Mouse (Mus musculus): ENCODE data around the gene Ap2b1. TPM values are rescaled to one million over a fixed set of nuclear protein-coding genes. Genes with fewer than 3 reads are reported as not detected.

Gene Ap2b1
- polyA plus RNA-seq, 1 experiment from 2014 or later = 117 TPM

DNA sequence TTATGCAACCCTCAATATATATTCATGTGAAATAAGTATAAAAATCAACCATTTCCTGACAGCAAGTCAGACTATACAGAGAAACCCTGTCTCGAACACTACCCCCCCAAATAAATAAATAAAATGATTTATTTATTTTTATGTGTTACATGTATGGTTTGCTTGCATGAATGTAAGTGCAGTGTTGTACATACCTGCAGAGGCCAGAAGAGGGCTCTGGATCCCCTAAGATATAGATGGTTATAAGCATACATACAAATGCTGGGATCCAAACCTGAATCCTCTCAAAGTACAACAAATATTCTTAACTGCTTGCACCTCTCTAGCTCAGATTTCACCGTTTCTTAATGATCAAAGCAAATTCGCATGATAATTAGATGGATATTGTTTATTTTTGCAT is 58.6 kb downstream of the Ap2b1 start:
- no peak for ATAC-seq (ENCODE audit: low FRiP score, low read depth)
- H3K4me1 ChIP-seq (replicated peaks) = no peaks in the 10 kb centered on the region
- no peak overlapping the region for H3K4me2 ChIP-seq
- no peak overlapping the region for H3K27ac ChIP-seq (replicated peaks)
- H3K9ac ChIP-seq = no peak overlapping the region
- peaks cover 19% of the 10 kb centered on the region for H3K36me3 ChIP-seq
- 73% methylated on average over 3 of the region's 3 CpGs for WGBS
- no peaks in the 10 kb centered on the region for H3K9me3 ChIP-seq
- H3K27me3 ChIP-seq = no peaks in the 10 kb centered on the region
- H3K4me3 ChIP-seq = no peak overlapping the region

DNA sequence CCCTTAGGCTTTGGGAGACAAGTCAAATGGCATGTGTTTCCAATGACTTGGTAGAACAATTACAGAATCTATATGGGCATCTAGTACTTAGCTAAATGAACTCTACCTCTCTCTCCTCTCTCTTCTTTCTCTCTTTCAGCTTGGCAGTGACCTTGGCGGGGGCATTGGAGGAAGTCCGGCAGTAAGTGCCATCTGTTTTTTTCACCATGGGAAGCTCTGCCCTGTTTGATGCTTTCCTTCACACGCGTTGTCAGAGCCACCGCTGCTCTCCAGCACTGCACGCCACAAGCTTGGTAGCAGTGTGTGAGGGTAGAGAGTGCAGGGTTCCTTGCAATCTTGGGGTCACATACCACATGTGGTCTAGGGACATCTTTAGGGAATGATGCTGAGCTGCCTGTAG is 65.8 kb downstream of the Ap2b1 start:
- Histone ChIP-seq H3K27ac (replicated peaks) (no peak overlapping the region), H3K4me3 (no peak overlapping the region), H3K27me3 (no peaks in the 10 kb centered on the region), H3K4me2 (no peak overlapping the region), H3K9ac (no peak overlapping the region), H3K9me3 (no peaks in the 10 kb centered on the region), H3K36me3 (peaks cover 34% of the 10 kb centered on the region), H3K4me1 (replicated peaks) (no peaks in the 10 kb centered on the region)
- no peak for ATAC-seq (ENCODE audit: low FRiP score, low read depth)
- WGBS = 93% methylated on average over 6 of the region's 6 CpGs

- Histone ChIP-seq H3K36me3 (peaks cover 54% of the 10 kb centered on the region), H3K9ac (no peak overlapping the region), H3K27ac (replicated peaks) (no peak overlapping the region), H3K4me1 (replicated peaks) (no peaks in the 10 kb centered on the region), H3K27me3 (no peaks in the 10 kb centered on the region), H3K4me2 (no peak overlapping the region), H3K4me3 (no peak overlapping the region), H3K9me3 (no peaks in the 10 kb centered on the region)
- no peak for ATAC-seq (ENCODE audit: low FRiP score, low read depth)
- 83% methylated on average over 4 of the region's 4 CpGs for WGBS
These were observed 72.4 kb downstream of the Ap2b1 start for GRCm38 (mm10) chr11:83371267-83371666.

GRCm38 (mm10) chr11:83379745-83380341 is 81.0 kb downstream of the Ap2b1 start:
- Histone ChIP-seq H3K4me2 (no peak overlapping the region), H3K9ac (no peak overlapping the region), H3K27me3 (no peaks in the 10 kb centered on the region), H3K4me1 (replicated peaks) (peaks cover 12% of the 10 kb centered on the region), H3K27ac (replicated peaks) (no peak overlapping the region), H3K9me3 (no peaks in the 10 kb centered on the region), H3K4me3 (no peak overlapping the region), H3K36me3 (peaks cover 9% of the 10 kb centered on the region; the same call in 1 of the 2 replicates)
- 84% methylated on average over 7 of the region's 7 CpGs for WGBS
- ATAC-seq (ENCODE audit: low FRiP score, low read depth) = no peak

DNA sequence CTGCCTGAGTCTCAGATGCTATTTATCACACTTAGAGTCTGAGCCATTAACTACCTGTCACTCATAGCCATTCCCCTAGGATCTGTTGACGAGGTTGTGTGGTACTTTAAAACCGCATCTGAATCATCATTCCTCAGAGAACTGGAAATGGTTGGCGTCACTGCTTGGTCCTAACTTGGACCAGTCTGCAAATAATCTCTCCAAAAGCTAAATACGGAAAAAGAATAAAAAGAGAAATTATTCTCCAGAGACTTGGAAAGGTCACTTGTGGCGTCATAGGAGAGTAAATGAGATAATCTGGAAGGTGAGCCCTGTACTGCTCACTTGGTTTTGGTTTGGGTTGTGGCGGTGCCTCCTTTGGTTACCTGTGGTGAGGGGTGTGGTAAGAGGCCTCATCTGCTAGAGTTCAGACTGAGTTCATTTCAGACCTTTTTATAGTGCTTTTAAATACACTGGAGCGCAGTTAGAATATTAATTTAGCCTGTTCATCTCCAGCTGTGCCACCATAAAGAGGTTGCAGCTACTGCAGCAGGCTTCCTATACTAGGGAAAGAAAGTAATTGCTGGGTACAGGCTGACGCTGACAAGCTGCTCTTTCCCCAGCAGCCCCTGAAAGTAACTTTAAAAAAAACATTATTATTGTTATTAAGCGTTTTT is 84.2 kb downstream of the Ap2b1 start:
- no peak for ATAC-seq (ENCODE audit: low FRiP score, low read depth)
- Histone ChIP-seq H3K9me3 (no peaks in the 10 kb centered on the region), H3K4me1 (replicated peaks) (peaks cover 12% of the 10 kb centered on the region), H3K27ac (replicated peaks) (no peak overlapping the region), H3K36me3 (peaks cover 5% of the 10 kb centered on the region; the same call in 1 of the 2 replicates), H3K4me2 (no peak overlapping the region), H3K4me3 (no peak overlapping the region), H3K27me3 (no peaks in the 10 kb centered on the region), H3K9ac (no peak overlapping the region)
- WGBS = 36% methylated on average over 9 of the region's 9 CpGs

DNA sequence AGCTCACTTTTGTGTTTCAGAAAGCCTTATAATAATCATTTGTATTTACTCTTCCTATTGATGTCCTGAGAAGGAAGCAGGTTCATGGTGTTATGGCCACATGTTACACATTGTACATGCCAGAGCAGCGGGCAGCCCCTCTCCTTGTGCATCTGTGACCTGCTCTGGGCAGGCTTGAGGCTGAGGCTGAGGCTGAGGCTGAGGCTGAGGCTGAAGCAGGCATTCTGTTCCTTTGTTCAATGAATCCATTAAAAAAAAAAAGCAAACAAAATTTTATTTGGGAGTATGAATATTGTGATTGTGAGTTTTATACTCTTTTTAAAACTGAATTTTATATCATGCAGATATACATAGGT is 84.7 kb downstream of the Ap2b1 start:
- Histone ChIP-seq H3K9me3 (no peaks in the 10 kb centered on the region), H3K4me3 (no peak overlapping the region), H3K4me2 (no peak overlapping the region), H3K36me3 (0 out of 2 replicates have a peak, but pooled peaks cover 5% of the 10 kb centered on the region), H3K27me3 (no peaks in the 10 kb centered on the region), H3K27ac (replicated peaks) (no peak overlapping the region), H3K4me1 (replicated peaks) (peaks cover 12% of the 10 kb centered on the region), H3K9ac (no peak overlapping the region)
- no peak for ATAC-seq (ENCODE audit: low FRiP score, low read depth)
- 43% methylated on average over 1 of the region's 1 CpGs for WGBS

DNA sequence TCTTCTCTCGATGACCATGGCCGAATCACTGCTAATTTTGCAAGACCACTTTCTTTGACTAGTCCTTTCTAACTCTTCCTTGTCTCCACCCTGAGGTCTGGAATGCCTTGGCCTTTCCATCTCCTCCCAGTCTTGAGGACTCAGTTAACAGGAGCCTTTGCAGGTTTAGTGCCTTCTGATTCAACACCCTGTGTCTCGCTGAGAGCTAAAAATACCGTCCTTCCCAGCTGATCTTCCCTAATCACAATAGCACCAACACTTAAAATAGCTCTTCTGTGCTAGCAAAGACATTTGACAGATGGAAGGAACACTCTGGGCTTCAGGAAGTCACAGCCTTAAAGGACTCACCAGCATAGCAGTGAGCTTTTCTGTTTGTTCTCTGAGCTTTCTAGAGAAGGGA is 94.2 kb downstream of the Ap2b1 start:
- WGBS = 91% methylated on average over 4 of the region's 4 CpGs
- Histone ChIP-seq H3K9ac (no peak overlapping the region), H3K36me3 (peaks cover 39% of the 10 kb centered on the region), H3K27me3 (no peaks in the 10 kb centered on the region), H3K27ac (replicated peaks) (no peak overlapping the region), H3K9me3 (no peaks in the 10 kb centered on the region), H3K4me1 (replicated peaks) (peaks cover 9% of the 10 kb centered on the region; the same call in 1 of the 2 replicates), H3K4me3 (no peak overlapping the region), H3K4me2 (no peak overlapping the region)
- no peak for ATAC-seq (ENCODE audit: low FRiP score, low read depth)

GRCm38 (mm10) chr11:83394802-83395439 is 96.1 kb downstream of the Ap2b1 start:
- no peaks in the 10 kb centered on the region for H3K9me3 ChIP-seq
- peaks cover 53% of the 10 kb centered on the region for H3K36me3 ChIP-seq
- H3K4me2 ChIP-seq = no peak overlapping the region
- no peak overlapping the region for H3K4me3 ChIP-seq
- H3K9ac ChIP-seq = no peak overlapping the region
- WGBS = 15% methylated on average over 6 of the region's 6 CpGs
- no peak for ATAC-seq (ENCODE audit: low FRiP score, low read depth)
- H3K27me3 ChIP-seq = no peaks in the 10 kb centered on the region
- H3K27ac ChIP-seq (replicated peaks) = no peak overlapping the region
- peaks cover 9% of the 10 kb centered on the region; the same call in 1 of the 2 replicates for H3K4me1 ChIP-seq (replicated peaks)

DNA sequence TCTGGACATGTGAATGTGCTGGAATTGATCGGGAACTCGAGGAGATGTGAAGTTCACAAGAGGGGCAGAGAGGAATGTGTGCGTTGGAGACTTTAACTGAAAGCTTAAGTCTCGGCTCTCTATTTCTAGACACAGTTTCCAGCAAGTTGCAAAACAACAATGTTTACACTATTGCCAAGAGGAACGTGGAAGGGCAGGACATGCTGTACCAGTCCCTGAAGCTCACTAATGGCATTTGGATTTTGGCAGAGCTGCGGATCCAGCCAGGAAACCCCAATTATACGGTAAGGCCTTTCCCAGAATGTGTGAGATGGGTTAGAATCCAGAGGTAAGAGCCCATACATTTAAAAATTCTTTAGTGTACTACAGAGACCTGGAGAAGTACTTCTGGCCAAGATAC is 98.8 kb downstream of the Ap2b1 start:
- Histone ChIP-seq H3K4me1 (replicated peaks) (peaks cover 9% of the 10 kb centered on the region; the same call in 1 of the 2 replicates), H3K27ac (replicated peaks) (no peak overlapping the region), H3K4me2 (no peak overlapping the region), H3K9me3 (no peaks in the 10 kb centered on the region), H3K27me3 (no peaks in the 10 kb centered on the region), H3K36me3 (peaks cover 36% of the 10 kb centered on the region), H3K9ac (no peak overlapping the region), H3K4me3 (no peak overlapping the region)
- no peak for ATAC-seq (ENCODE audit: low FRiP score, low read depth)
- WGBS = 95% methylated on average over 7 of the region's 7 CpGs

- no peaks in the 10 kb centered on the region for H3K9me3 ChIP-seq
- H3K4me3 ChIP-seq = no peak overlapping the region
- WGBS = 80% methylated on average over 5 of the region's 5 CpGs
- no peak overlapping the region for H3K4me2 ChIP-seq
- no peak overlapping the region for H3K9ac ChIP-seq
- H3K4me1 ChIP-seq (replicated peaks) = peaks cover 9% of the 10 kb centered on the region; the same call in 1 of the 2 replicates
- no peak overlapping the region for H3K27ac ChIP-seq (replicated peaks)
- no peaks in the 10 kb centered on the region for H3K27me3 ChIP-seq
- H3K36me3 ChIP-seq = peaks cover 38% of the 10 kb centered on the region
- no peak for ATAC-seq (ENCODE audit: low FRiP score, low read depth)
These were observed 99.9 kb downstream of the Ap2b1 start for GRCm38 (mm10) chr11:83398724-83399123.

- ATAC-seq (ENCODE audit: low FRiP score, low read depth) = no peak
- H3K27me3 ChIP-seq = no peaks in the 10 kb centered on the region
- 90% methylated on average over 7 of the region's 7 CpGs for WGBS
These were observed 105.0 kb downstream of the Ap2b1 start for GRCm38 (mm10) chr11:83403787-83404186.

DNA sequence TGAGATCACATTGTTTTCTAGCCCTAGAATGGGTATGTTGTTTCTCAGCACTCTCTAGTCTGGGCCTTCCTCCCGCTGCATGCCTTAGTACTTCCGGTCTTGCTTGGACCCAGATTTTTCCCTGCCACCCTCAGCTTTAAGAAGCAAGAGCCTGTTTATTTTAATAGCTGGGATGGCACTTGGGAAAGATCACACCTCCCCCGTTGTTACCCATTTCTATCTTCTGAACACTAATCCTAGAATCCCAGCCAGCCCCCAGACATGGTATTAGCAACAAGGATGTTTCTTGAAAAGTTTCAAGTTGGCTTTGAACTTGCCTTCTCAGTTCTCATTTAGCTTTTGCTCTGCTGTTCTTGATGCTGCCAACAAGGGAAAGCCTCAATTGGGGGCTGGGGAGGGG is 107.6 kb downstream of the Ap2b1 start:
- peaks cover 22% of the 10 kb centered on the region for H3K36me3 ChIP-seq
- 73% methylated on average over 3 of the region's 3 CpGs for WGBS
- no peak overlapping the region for H3K27ac ChIP-seq (replicated peaks)
- no peak overlapping the region for H3K9ac ChIP-seq
- no peak overlapping the region for H3K4me2 ChIP-seq
- ATAC-seq (ENCODE audit: low FRiP score, low read depth) = no peak
- H3K4me1 ChIP-seq (replicated peaks) = peaks cover 19% of the 10 kb centered on the region
- H3K4me3 ChIP-seq = no peak overlapping the region
- no peaks in the 10 kb centered on the region for H3K9me3 ChIP-seq
- H3K27me3 ChIP-seq = no peaks in the 10 kb centered on the region

More at GRCm38 (mm10) chr11:83403787-83404186, 105.0 kb downstream of the Ap2b1 start:
- H3K4me1 ChIP-seq (replicated peaks) = no peaks in the 10 kb centered on the region
- no peak overlapping the region for H3K4me2 ChIP-seq
- H3K36me3 ChIP-seq = peaks cover 29% of the 10 kb centered on the region
- no peaks in the 10 kb centered on the region for H3K9me3 ChIP-seq
- H3K9ac ChIP-seq = no peak overlapping the region
- no peak overlapping the region for H3K4me3 ChIP-seq
- no peak overlapping the region for H3K27ac ChIP-seq (replicated peaks)
